ENCODE assay signal across 30 mouse cellular contexts in genomic region chr4:151480928-151481327, GRCm38 (mm10).
DNase-seq lines count a peak whose midpoint lies in the region; ATAC-seq and TF ChIP-seq lines count a peak whose summit lies in the region.
"Had no signal": no experiment of that assay in that cellular context is flagged by ENCODE, and none has a peak within 500 bp of the region (broad histone marks: within the 10 kb centered on the region; RNA-seq: fewer than 3 reads in every experiment).

No protein-coding gene starts in this region.

- no peak overlapping the region for H3K4me3 ChIP-seq in kidney, adult 2 months (ENCODE audit: insufficient read depth, low read depth, low read length)
- no peak overlapping the region for H3K4me3 ChIP-seq in lung, embryonic 14.5 days (ENCODE audit: low read depth, low read length)
- H3K4me3 ChIP-seq in lung, adult 2 months (replicated peaks; ENCODE audit: extremely low read depth, low read depth, low read length): no peak overlapping the region
- H3K4me3 ChIP-seq: embryonic facial prominence, embryonic 10.5 days; embryonic facial prominence, embryonic 15.5 days; forebrain, embryonic 12.5 days; heart, embryonic 12.5 days; limb, embryonic 13.5 days; midbrain, embryonic 15.5 days; stomach, embryonic 15.5 days had no signal

- H3K27me3 ChIP-seq in kidney, adult 2 months (replicated peaks; ENCODE audit: control insufficient read depth, insufficient read depth, low read length): no peaks in the 10 kb centered on the region
- peaks cover 5% of the 10 kb centered on the region; the same call in 1 of the 2 replicates for H3K27me3 ChIP-seq in lung, embryonic 14.5 days (ENCODE audit: insufficient read depth, low read length)
- H3K27me3 ChIP-seq: CH12.LX; midbrain, embryonic 15.5 days; stomach, embryonic 15.5 days had no signal

- no peaks in the 10 kb centered on the region for H3K9me3 ChIP-seq in lung, embryonic 14.5 days (ENCODE audit: low read depth, low read length)
- H3K9me3 ChIP-seq: embryonic facial prominence, embryonic 15.5 days; forebrain, embryonic 12.5 days; limb, embryonic 13.5 days; midbrain, embryonic 15.5 days; stomach, embryonic 15.5 days had no signal

- H3K4me2 ChIP-seq in lung, embryonic 14.5 days: no peak overlapping the region
- H3K4me2 ChIP-seq: embryonic facial prominence, embryonic 15.5 days; forebrain, embryonic 12.5 days; heart, embryonic 12.5 days; hindbrain, embryonic 14.5 days; limb, embryonic 13.5 days; liver, embryonic 11.5 days; midbrain, embryonic 15.5 days; stomach, embryonic 15.5 days had no signal

- TF ChIP-seq POLR2A in kidney, adult 2 months (IDR thresholded peaks at IDR 0.05; ENCODE audit: low read depth, low read length): no peak
- TF ChIP-seq POLR2A in lung, adult 2 months (IDR thresholded peaks at IDR 0.05; ENCODE audit: borderline replicate concordance, extremely low read depth, low read depth, low read length): no peak

- WGBS in kidney, adult 2 months: 94% methylated on average over 3 of the region's 3 CpGs
- 90% methylated on average over 3 of the region's 3 CpGs for WGBS in lung, embryonic 14.5 days
- WGBS in lung, adult 2 months: 91% methylated on average over 3 of the region's 3 CpGs

- no peak for DNase-seq in kidney, adult 2 months
- no peak for DNase-seq in kidney, adult 9 months
- no peak for DNase-seq in lung, embryonic 14.5 days
- no peak for DNase-seq in lung, adult 2 months
- peak; percentile 16 for DNase-seq in R1 (ENCODE audit: low read depth, low spot score)
- DNase-seq in urinary bladder, postnatal 14 days (ENCODE audit: low spot score): no peak
- DNase-seq: adrenal gland, postnatal 25 days; B cell, adult 2 months; cerebellum, adult 18-20 months; cerebellum, postnatal 25 days; gastrocnemius, postnatal 25 days; heart, adult 11 months; heart, postnatal 4 days; kidney, adult 11 months; lung, adult 18-20 months; lung, postnatal 14 days; right cerebral cortex, postnatal 25 days; thymus, adult 2 months; thymus, postnatal 4 days had no signal

- H3K9ac ChIP-seq in lung, embryonic 14.5 days: no peak overlapping the region
- H3K9ac ChIP-seq: embryonic facial prominence, embryonic 15.5 days; forebrain, embryonic 12.5 days; heart, embryonic 12.5 days; hindbrain, embryonic 14.5 days; limb, embryonic 13.5 days; midbrain, embryonic 15.5 days; stomach, embryonic 15.5 days had no signal

- H3K4me1 ChIP-seq in kidney, adult 2 months (ENCODE audit: control insufficient read depth, insufficient read depth, low read length): no peaks in the 10 kb centered on the region
- H3K4me1 ChIP-seq in lung, embryonic 14.5 days (ENCODE audit: insufficient read depth): no peaks in the 10 kb centered on the region
- H3K4me1 ChIP-seq in lung, adult 2 months (ENCODE audit: control insufficient read depth, insufficient read depth, low read length): no peaks in the 10 kb centered on the region
- H3K4me1 ChIP-seq: embryonic facial prominence, embryonic 15.5 days; heart, embryonic 12.5 days; limb, embryonic 13.5 days; stomach, embryonic 15.5 days had no signal

- ATAC-seq in lung, embryonic 14.5 days (ENCODE audit: insufficient read depth): no peak
- ATAC-seq: inflammation-experienced regulatory T-cells, adult 6 months; midbrain, embryonic 15.5 days had no signal

- no peaks in the 10 kb centered on the region for H3K36me3 ChIP-seq in kidney, adult 2 months (ENCODE audit: control insufficient read depth, insufficient read depth, low read length)
- no peaks in the 10 kb centered on the region for H3K36me3 ChIP-seq in lung, embryonic 14.5 days (ENCODE audit: insufficient read depth)
- H3K36me3 ChIP-seq: embryonic facial prominence, embryonic 10.5 days; embryonic facial prominence, embryonic 15.5 days; forebrain, embryonic 12.5 days; heart, embryonic 12.5 days; limb, embryonic 13.5 days; midbrain, embryonic 15.5 days; stomach, embryonic 15.5 days had no signal

- 0 out of 2 replicates have a peak, but pooled peaks have one; percentile 6 for TF ChIP-seq CTCF in kidney, adult 2 months (conservative IDR thresholded peaks at IDR 0.05; ENCODE audit: insufficient read depth, insufficient read length, low read depth, low read length)
- TF ChIP-seq CTCF in lung, embryonic 14.5 days (IDR thresholded peaks at IDR 0.05; ENCODE audit: low read depth): peak; percentile 38; the same call in 1 of the 2 replicates
- TF ChIP-seq CTCF in lung, adult 2 months (IDR thresholded peaks at IDR 0.05; ENCODE audit: insufficient read depth, low read length): no peak

- H3K27ac ChIP-seq in kidney, adult 2 months (ENCODE audit: insufficient read depth, low read depth, low read length): no peak overlapping the region
- no peak overlapping the region for H3K27ac ChIP-seq in lung, embryonic 14.5 days (ENCODE audit: low read depth)
- H3K27ac ChIP-seq: embryonic facial prominence, embryonic 10.5 days; embryonic facial prominence, embryonic 15.5 days; forebrain, embryonic 12.5 days; hindbrain, embryonic 14.5 days; limb, embryonic 13.5 days; midbrain, embryonic 15.5 days; stomach, embryonic 15.5 days had no signal
